Mouse (Mus musculus) liver, embryonic 16.5 days (tissue): ENCODE results near the gene Gm15293. TPM values are rescaled to one million over a fixed set of nuclear protein-coding genes. Genes with fewer than 3 reads are reported as not detected.
"Not testable (repeated sequence)": the region's sequence is repeated elsewhere in the genome, so short reads cannot be mapped to it uniquely, and the experiment has no call there.

Source experiments
- ATAC-seq: fragments of 200-750 bp; cut with Nextera tagmentation; 2 replicates; pipeline ENCODE4 v1.8.0; 2017; ENCODE audit warnings: low read depth, mild to moderate bottlenecking, moderate number of reproducible peaks, moderate library complexity
- H3K27ac ChIP-seq: fragments of 300-500 bp; sonication (generic); 2 replicates; pipeline ENCODE4 v1.5.1; 2014; ENCODE audit warnings: mild to moderate bottlenecking, low read length
- H3K27me3 ChIP-seq: fragments of 300-500 bp; sonication (generic); 2 replicates; pipeline ENCODE4 v1.6.1; 2014; ENCODE audit warnings: low read depth, low read length, mixed read lengths; ENCODE audit not compliant: control insufficient read depth, insufficient read depth
- H3K36me3 ChIP-seq: fragments of 300-500 bp; sonication (generic); 2 replicates; pipeline ENCODE4 v1.6.1; 2014; ENCODE audit warnings: mild to moderate bottlenecking; ENCODE audit not compliant: control insufficient read depth, insufficient read depth
- H3K4me1 ChIP-seq: fragments of 300-500 bp; sonication (generic); 2 replicates; pipeline ENCODE4 v1.6.1; 2014; ENCODE audit warnings: low read depth, low read length, mixed read lengths; ENCODE audit not compliant: control insufficient read depth
- H3K4me2 ChIP-seq: fragments of 300-500 bp; sonication (generic); 2 replicates; pipeline ENCODE4 v1.6.1; 2014; ENCODE audit warnings: low read depth, low read length, mixed read lengths
- H3K4me3 ChIP-seq: fragments of 300-500 bp; sonication (generic); 2 replicates; pipeline ENCODE4 v1.5.1; 2014; ENCODE audit warnings: low read depth, mild to moderate bottlenecking, low read length
- H3K9ac ChIP-seq: fragments of 300-500 bp; sonication (generic); 2 replicates; pipeline ENCODE4 v1.6.1; 2014; ENCODE audit warnings: low read depth, low read length
- H3K9me3 ChIP-seq: fragments of 300-500 bp; sonication (generic); replicated peaks from 2 replicates; pipeline ENCODE4 v1.6.1; 2016; ENCODE audit warnings: low read length; ENCODE audit not compliant: control insufficient read depth
- WGBS: fragments of 180-500 bp; shearing (Covaris S2); extraction: QIAGEN DNeasy Blood & Tissue Kit; methylation state at CpG from one replicate; pipeline ENCODE4 v1.1.7; 2014; ENCODE audit not compliant: insufficient replicate concordance; 5-methylcytosine and 5-hydroxymethylcytosine counted together
- polyA plus RNA-seq: library from polyadenylated mRNA; unstranded; fragments of >200 nt; fragmentation: Nextera tagmentation; extraction: Ambion mirVana; gene quantifications from 2 replicates; pipeline ENCODE4 v1.2.1, GENCODE M21; 2015

Gene Gm15293
- not detected in 2 replicates for polyA plus RNA-seq

GRCm38 (mm10) chr8:21201261-21201660, at the start of gene Gm15293:
Gene Gm15293, plus strand, starts transcription at chr8:21201561.
- not testable (repeated sequence) for H3K9me3 ChIP-seq, H3K36me3 ChIP-seq, H3K4me2 ChIP-seq, H3K27ac ChIP-seq, H3K4me3 ChIP-seq, H3K27me3 ChIP-seq, H3K9ac ChIP-seq, H3K4me1 ChIP-seq, ATAC-seq
- no CpG with 5 or more reads among the region's 1 CpGs for WGBS

- H3K27ac ChIP-seq, H3K4me1 ChIP-seq, H3K36me3 ChIP-seq, ATAC-seq, H3K4me2 ChIP-seq, H3K4me3 ChIP-seq, H3K9ac ChIP-seq, H3K27me3 ChIP-seq, H3K9me3 ChIP-seq: not testable (repeated sequence)
- WGBS = no CpG with 5 or more reads among the region's 1 CpGs
These were observed 39.4 kb upstream of the Gm15293 start, which contains the start of gene Defa22 for GRCm38 (mm10) chr8:21161977-21162376. Gene Defa22, plus strand, starts transcription at chr8:21162277.

GRCm38 (mm10) chr8:21191314-21191713, 10.0 kb upstream of the Gm15293 start, which contains the start of gene Defa31:
Gene Defa31, plus strand, starts transcription at chr8:21191614.
- not testable (repeated sequence) for H3K9me3 ChIP-seq, H3K27ac ChIP-seq, H3K4me3 ChIP-seq, H3K4me1 ChIP-seq, ATAC-seq, H3K27me3 ChIP-seq, H3K9ac ChIP-seq, H3K36me3 ChIP-seq, H3K4me2 ChIP-seq
- WGBS = no CpG with 5 or more reads among the region's 1 CpGs

Other genes starting within 250 kb of the Gm15293 start
- not detected in 2 replicates for gene Defa21, start 176.0 kb upstream of the Gm15293 start, polyA plus RNA-seq
- not detected in 2 replicates for gene Defa23, start 146.5 kb upstream of the Gm15293 start, polyA plus RNA-seq
- gene Defa35, start 136.5 kb upstream of the Gm15293 start, polyA plus RNA-seq = not detected in 2 replicates
- gene Defa25, start 117.1 kb upstream of the Gm15293 start, polyA plus RNA-seq = not detected in 2 replicates
- not detected in 2 replicates for gene Gm14851, start 105.5 kb upstream of the Gm15293 start, polyA plus RNA-seq
- gene Defa30, start 66.9 kb upstream of the Gm15293 start, polyA plus RNA-seq = not detected in 2 replicates
- not detected in 2 replicates for gene Defa22, start 39.3 kb upstream of the Gm15293 start, polyA plus RNA-seq
- gene Defa31, start 9.9 kb upstream of the Gm15293 start, polyA plus RNA-seq = not detected in 2 replicates
- not detected in 2 replicates for gene Gm15292, start 48.2 kb downstream of the Gm15293 start, polyA plus RNA-seq
- gene Defa27, start 114.0 kb downstream of the Gm15293 start, polyA plus RNA-seq = not detected in 2 replicates
- not detected in 2 replicates for gene Defa29, start 125.5 kb downstream of the Gm15293 start, polyA plus RNA-seq
- gene Defa2, start 177.0 kb downstream of the Gm15293 start, polyA plus RNA-seq = not detected in 2 replicates
- not detected in 2 replicates for gene Defa33, start 190.2 kb downstream of the Gm15293 start, polyA plus RNA-seq
- gene Defa36, start 225.8 kb downstream of the Gm15293 start, polyA plus RNA-seq = not detected in 2 replicates